Mouse (Mus musculus) frontal cortex, adult 2 months (tissue): ENCODE results near the gene Myl12a. TPM values are rescaled to one million over a fixed set of nuclear protein-coding genes. Genes with fewer than 3 reads are reported as not detected.
A peak's percentile ranks its signal among the peaks of the same experiment; 100 is the strongest.

Source experiments
- DNase-seq, 2 experiments: peaks; one replicate each; pipeline ENCODE4 v3.0.0; 2022; ENCODE audit warnings: low spot score in 1 of 2; ENCODE audit errors: extremely low spot score in 1 of 2
- polyA plus RNA-seq: library from polyadenylated mRNA; depleted of rRNA; stranded (reverse); fragments of >200 nt; gene quantifications from 2 replicates; pipeline ENCODE4 v1.2.3, GENCODE M21; 2012

The Myl12a gene
- polyA plus RNA-seq, 1 experiment, result 42.9 TPM

DNA sequence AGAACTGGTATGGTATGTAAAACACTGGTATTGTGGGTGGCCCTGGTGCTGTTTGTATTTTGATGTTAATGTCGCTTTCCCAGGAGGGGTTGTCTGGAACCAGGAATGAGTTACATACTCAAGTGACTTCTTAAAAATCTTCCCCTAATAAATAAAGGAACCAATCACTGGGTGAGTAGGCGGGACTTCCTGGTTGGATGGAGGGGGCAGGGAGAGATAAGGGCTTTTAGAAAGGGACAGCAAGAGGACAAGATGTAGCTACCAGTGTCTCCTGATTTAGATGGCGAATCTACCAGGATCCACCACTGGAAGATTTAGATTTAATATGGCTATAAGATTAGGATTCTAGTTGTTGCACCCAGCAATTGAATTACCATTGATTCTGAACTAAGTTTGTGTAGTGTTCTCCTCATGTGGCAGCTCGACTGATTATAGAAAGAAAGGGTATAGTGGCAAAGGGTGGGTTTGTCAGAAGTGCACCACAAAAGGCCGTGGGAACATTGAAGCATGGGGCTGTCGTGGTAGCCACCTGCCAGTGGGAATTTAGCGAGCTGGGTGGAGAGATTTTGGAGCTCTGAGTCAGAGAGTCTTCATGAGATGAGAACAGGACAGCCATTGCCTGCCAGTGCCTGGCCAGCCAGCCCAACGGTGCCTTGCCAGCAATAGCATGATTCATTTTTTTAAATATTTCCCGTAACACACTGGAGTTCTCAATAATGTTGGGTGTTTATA lies 9.4 kb upstream of the Myl12a start:
- no peak for DNase-seq

GRCm38 (mm10) chr17:71010646-71011242 lies 8.1 kb upstream of the Myl12a start:
- DNase-seq, result no peak

DNA sequence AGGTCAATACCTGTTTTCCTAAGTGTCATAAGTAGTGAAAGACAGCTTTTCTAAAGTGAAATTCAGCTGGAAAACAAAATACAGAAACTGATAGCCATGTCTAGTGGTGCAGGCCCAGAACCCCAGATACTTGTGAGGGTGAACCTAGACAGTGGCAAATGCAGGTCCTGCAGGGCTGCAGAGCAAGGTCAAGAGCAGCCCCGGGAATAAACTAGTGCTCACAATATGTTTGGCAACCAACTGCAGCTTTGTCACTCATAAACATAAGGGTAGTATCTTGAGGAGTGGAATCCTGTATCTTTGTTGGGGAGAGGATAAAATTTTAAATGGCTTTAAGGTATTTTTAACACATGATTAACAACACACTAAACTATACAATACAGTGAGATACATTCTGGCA lies 7.1 kb upstream of the Myl12a start:
- DNase-seq, result no peak

- no peak for DNase-seq
Measured at GRCm38 (mm10) chr17:71008676-71009075, 6.0 kb upstream of the Myl12a start.

DNA sequence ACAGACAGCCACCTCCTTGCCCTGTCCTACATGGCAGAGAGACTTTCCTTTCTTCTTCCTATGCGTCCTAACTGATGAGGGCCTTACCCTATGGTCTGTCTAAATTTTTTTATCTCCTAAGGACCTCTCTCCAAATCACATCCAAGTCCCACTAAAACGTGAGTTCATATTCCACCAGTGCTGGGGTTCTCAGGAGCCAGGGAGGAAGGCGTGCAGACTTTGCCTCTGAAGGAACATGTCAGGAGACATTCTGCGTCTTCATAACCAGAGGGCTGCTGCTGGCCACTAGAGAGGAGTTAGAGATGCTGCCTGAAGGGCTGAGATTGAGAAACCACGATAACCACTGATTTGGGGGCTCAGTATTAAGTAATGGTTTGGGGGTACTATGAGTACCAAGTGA lies 4.3 kb upstream of the Myl12a start:
- DNase-seq, result no peak

GRCm38 (mm10) chr17:71004186-71004960 lies 1.7 kb upstream of the Myl12a start:
- DNase-seq, result no peak

GRCm38 (mm10) chr17:71003721-71004120 lies 1.0 kb upstream of the Myl12a start:
- no peak for DNase-seq

DNA sequence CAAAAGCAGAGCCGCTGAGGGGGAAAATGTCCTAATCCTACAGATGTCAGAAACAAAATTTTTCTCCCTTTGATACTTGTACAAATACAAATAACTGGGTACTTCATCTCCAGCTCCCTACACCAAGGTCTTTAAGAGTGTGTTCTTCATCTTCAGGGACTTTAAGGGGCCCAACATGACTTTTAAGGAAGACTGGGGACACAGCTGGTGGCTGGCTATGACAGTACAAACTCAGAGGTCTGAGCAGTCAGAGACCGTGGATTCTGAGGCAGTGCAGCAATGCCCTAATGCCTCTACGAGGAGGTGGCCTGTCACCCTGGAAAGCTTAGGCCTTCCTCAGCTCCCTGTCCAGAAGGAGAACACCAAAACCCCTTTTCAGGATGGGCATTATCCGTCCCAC lies 434 bp upstream of the Myl12a start:
- no peak for DNase-seq

GRCm38 (mm10) chr17:71002081-71002743 lies 466 bp downstream of the Myl12a start, which contains the start of gene Myom1:
Myom1 (plus strand) TSS chr17:71002633.
- peak; percentile 94 to 98 for DNase-seq

DNA sequence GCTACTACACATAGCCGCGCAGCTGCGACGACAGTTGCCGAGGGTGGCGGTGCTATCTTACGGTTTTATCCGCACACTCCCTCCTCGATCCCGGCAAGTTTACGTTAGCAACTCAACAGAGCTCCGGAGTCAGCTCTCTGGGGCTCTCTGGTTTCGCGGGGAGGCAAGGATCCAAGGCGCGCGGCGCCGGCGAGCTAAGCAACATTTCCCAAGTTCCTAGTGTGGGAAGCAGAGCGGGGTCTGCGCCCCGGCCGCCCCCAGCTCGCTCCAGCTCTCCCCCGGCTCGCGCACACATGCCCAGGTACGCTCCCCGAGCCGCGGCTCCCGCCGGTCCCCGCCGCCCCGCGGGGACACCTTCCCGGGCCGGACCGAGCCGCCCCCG lies 988 bp downstream of the Myl12a start:
- peak in 1 of 2 experiments; percentile 27 for DNase-seq

GRCm38 (mm10) chr17:71001067-71001466 lies 1.6 kb downstream of the Myl12a start:
- DNase-seq, result no peak

GRCm38 (mm10) chr17:71000255-71000654 lies 2.4 kb downstream of the Myl12a start:
- DNase-seq, result no peak

- DNase-seq, result no peak
Measured at GRCm38 (mm10) chr17:70999187-70999586, 3.5 kb downstream of the Myl12a start.

- no peak for DNase-seq
Measured at GRCm38 (mm10) chr17:70998400-70998975, 4.2 kb downstream of the Myl12a start.

DNA sequence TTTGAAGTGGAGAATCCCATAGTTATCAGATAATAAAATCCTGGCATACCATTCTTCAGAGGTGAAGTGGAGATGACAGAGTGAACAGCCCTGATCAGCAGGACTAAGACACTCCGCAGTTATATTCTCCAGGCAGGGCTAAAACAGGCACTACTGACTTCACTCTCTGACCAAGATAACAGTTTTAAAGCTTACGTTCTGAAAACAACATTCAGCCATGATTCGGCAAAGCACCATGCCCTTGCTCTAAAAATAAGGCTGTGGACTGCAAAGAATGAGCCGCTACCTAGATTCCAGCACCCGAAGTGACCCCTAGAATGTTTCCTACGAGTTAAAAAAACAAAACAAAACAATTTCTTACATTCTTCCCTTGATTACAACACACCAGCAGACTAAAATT lies 4.8 kb downstream of the Myl12a start:
- no peak for DNase-seq

DNA sequence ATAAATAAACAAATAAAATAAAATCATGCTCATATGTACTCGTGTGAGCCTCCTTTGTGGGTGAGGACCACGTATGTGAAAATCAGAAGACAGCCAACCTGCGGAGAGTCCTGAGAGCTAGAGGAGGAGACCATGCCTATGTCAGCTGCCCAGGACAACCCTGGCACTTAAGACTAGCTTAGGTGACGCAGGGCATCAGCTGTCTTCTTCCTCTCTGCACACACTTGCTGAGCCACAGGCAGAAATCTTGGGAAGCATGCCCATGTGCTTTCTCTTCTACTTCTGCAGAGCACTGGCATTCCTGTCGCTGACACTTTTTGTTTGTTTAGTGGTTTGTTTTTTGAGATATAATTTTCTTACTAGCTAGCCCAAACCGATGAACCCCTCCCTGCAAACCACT lies 7.1 kb downstream of the Myl12a start:
- DNase-seq, result no peak

- no peak for DNase-seq
Measured at GRCm38 (mm10) chr17:70994671-70995070, 8.0 kb downstream of the Myl12a start.

DNA sequence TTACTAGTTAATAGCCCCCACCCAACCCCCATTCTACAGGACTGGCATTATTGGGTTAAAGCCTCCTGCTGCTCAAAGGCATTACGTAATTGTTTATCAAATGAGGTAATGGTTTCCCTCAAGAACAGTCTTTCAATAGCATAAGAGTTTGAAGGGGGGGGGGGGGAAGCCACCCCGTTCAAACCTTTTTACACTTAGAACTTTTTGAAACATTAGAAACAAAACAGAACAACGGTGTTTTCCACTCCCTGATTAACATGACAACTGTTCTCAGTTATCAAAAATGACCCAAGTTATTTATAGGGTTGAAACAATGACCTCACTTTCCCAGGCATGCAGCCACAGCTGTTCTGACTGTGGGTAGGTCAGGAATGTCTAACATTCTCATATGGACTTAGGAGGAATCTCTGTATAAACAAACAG lies 9.3 kb downstream of the Myl12a start:
- DNase-seq, result no peak

- no peak for DNase-seq
Measured at GRCm38 (mm10) chr17:70992662-70993061, 10.0 kb downstream of the Myl12a start.

DNA sequence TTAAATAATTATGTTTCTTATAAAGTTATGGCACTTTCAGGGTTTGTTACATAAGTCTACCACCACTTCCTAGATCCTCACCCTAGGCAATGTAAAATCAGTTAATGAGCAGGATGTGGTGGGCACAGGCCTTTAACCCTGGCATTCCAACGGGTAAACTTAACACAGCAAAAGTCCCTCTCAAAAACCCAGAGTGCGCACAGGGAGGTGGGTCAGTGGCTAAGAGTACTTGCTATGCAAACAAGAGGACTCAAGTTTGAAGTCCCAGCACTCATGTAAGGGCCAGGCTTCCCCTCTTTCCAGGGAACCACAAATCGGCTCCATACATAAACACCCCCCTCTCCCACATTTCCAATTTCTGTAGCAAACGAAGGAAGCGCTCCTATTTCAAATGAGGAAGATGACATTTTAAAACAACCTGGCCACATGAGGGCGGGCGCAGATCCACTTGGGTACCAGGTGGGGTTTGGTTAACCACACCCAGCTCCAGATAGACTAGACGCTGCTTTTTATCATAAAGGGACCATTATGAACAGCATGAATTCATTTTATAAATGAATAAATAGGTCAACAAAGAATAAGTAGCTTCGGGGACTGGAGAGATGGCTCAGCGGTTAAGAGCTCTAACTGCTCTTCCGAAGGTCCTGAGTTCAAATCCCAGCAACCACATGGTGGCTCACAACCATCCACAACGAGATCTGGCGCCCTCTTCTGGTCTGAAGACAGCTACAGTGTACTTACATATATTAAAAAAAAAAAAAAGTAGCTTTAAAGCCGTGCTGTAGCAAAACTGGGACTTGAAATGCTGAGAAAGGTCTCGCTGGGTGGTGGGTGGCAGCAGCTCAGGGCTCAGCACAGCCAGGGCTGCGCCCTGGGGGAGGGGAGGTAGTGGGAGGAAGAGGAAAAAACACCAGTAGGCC lies 10.7 kb downstream of the Myl12a start:
- peak in 1 of 2 experiments; percentile 38 for DNase-seq
